Mouse (Mus musculus) liver, adult 2 months (tissue): ENCODE data around the gene Rep15. TPM values are rescaled to one million over a fixed set of nuclear protein-coding genes. Genes with fewer than 3 reads are reported as not detected.
A peak's percentile ranks its signal among the peaks of the same experiment; 100 is the strongest.

ENCODE experiments used
- DNase-seq: peaks from one replicate; pipeline ENCODE4 v3.0.0-alpha.2; 2011; ENCODE audit warnings: low read depth, low spot score; ENCODE audit errors: extremely low read depth
- H3K27ac ChIP-seq: fragments of 200-500 bp; replicated peaks from 2 replicates; pipeline ENCODE4 v1.5.1; 2012; ENCODE audit warnings: low read depth, mild to moderate bottlenecking, control low read depth, inconsistent platforms, low read length; ENCODE audit not compliant: insufficient read depth
- H3K27me3 ChIP-seq: fragments of 200-500 bp; 2 replicates; pipeline ENCODE4 v1.6.1; 2012; ENCODE audit warnings: mild to moderate bottlenecking, moderate library complexity, low read length, inconsistent platforms; ENCODE audit not compliant: control insufficient read depth, insufficient read depth
- H3K36me3 ChIP-seq: fragments of 200-500 bp; 2 replicates; pipeline ENCODE4 v1.6.1; 2012; ENCODE audit warnings: low read length, inconsistent platforms; ENCODE audit not compliant: control insufficient read depth, insufficient read depth
- H3K4me1 ChIP-seq: fragments of 200-500 bp; 2 replicates; pipeline ENCODE4 v1.6.1; 2011; ENCODE audit warnings: low read length; ENCODE audit not compliant: control insufficient read depth, insufficient read depth
- H3K4me3 ChIP-seq: fragments of 200-500 bp; 2 replicates; pipeline ENCODE4 v1.5.1; 2011; ENCODE audit warnings: low read depth, mild to moderate bottlenecking, control low read depth, low read length, moderate library complexity; ENCODE audit not compliant: insufficient read depth
- H3K79me2 ChIP-seq: fragments of 200-500 bp; 2 replicates; pipeline ENCODE4 v1.6.1; 2012; ENCODE audit warnings: inconsistent platforms, mild to moderate bottlenecking, low read length, moderate library complexity; ENCODE audit not compliant: control insufficient read depth, insufficient read depth
- H3K9ac ChIP-seq: fragments of 200-500 bp; 2 replicates; pipeline ENCODE4 v1.6.1; 2012; ENCODE audit warnings: low read depth, mild to moderate bottlenecking, control low read depth, inconsistent platforms, low read length
- CTCF ChIP-seq: fragments of 200-500 bp; IDR thresholded peaks from 2 replicates; pipeline ENCODE4 v1.5.1; 2011; ENCODE audit warnings: low read depth, low read length, control low read depth
- POLR2A ChIP-seq: fragments of 200-500 bp; IDR thresholded peaks from 2 replicates; pipeline ENCODE4 v1.6.1; 2011; ENCODE audit warnings: low read length, control low read depth; ENCODE audit not compliant: insufficient read depth; ENCODE audit errors: extremely low read depth
- WGBS: fragments of 180-500 bp; shearing (Covaris S2); methylation state at CpG from one replicate; pipeline ENCODE4 v1.1.7; 2018; 5-methylcytosine and 5-hydroxymethylcytosine counted together
- polyA plus RNA-seq: library from polyadenylated mRNA; depleted of rRNA; stranded (reverse); fragments of >200 nt; gene quantifications from 2 replicates; pipeline ENCODE4 v1.2.3, GENCODE M21; 2012; rRNA removed
- total RNA-seq: library from RNA; depleted of rRNA; stranded (reverse); fragments of >200 nt; gene quantifications from 2 replicates; pipeline ENCODE4 v1.2.3, GENCODE M21; 2014; rRNA removed

The Rep15 gene
- 0.37 and 0.67 TPM in 2 replicates for total RNA-seq
- polyA plus RNA-seq, result 0.05 TPM in 1 of 2 replicates, not detected in the other

DNA sequence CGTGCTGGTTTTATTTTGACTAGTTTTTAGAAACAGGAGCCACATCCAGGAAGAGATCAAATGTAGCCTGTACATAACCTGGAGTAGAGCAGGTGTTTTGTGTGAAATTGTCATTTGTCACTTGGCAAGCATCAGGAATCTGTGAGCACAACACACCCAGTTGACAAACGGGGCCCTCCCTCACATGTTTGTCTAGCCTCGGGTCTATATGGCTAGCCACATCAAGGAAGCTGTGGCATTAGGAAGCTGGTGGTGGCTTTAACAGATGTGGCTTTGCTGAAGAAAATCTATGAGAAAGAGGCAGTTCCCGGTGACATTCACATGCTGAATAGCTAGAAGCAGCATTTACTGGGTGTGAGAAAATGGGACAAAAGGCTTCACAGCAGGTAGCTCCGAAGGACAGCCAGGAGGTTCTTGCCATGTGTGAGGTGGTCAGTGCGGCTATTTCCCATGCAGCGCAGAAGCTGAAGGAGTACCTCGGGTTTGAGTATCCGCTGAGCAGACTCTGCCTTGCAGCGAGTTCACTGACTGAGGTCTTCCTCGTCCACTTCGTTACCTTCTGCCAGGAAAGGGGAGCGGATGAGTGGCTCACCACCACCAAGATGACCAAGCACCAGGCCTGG is at the start of gene Rep15:
Gene Rep15 (plus strand): TSS at position 282 of the 623 bp plus-strand sequence.
- no peak within 1 kb of the TSS for H3K27ac ChIP-seq
- WGBS, result 79% methylated on average over 13 of the region's 13 CpGs
- no peaks in the 10 kb centered on the region for H3K79me2 ChIP-seq
- no peak within 1 kb of the TSS for H3K4me3 ChIP-seq
- DNase-seq, result no peak
- no peak within 1 kb of the TSS for H3K9ac ChIP-seq
- no peaks in the 10 kb centered on the region for H3K4me1 ChIP-seq
- H3K27me3 ChIP-seq, result no peaks in the 10 kb centered on the region
- peaks cover 33% of the 10 kb centered on the region for H3K36me3 ChIP-seq
- TF ChIP-seq CTCF (no peak), POLR2A (no peak)

DNA sequence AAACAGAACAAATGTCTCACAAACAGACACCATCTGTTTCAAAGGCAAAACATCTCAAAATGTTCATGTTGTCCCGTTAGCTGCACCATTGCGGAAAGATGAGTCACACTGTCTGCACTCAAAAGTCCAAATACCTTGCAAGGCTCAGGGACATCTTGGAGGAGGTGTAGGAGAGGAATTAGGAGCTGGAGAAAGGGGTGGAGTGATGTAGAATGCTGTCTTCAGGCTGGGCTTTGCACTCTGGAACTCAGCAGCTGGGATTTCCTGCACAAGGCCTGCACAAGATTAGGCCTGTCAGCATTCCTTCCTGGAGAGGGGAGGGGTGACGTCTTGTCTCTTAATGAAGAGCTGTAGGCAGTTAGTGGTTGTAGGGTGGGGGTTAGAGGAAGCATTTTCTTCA is 47.8 kb upstream of the Rep15 start:
- 82% methylated on average over 3 of the region's 3 CpGs for WGBS
- no peaks in the 10 kb centered on the region for H3K4me1 ChIP-seq
- no peak overlapping the region for H3K4me3 ChIP-seq
- TF ChIP-seq POLR2A, result no peak
- no peak for TF ChIP-seq CTCF
- no peak overlapping the region for H3K27ac ChIP-seq
- no peak overlapping the region for H3K9ac ChIP-seq
- peaks cover 1% of the 10 kb centered on the region; the same call in 1 of the 2 replicates for H3K36me3 ChIP-seq
- H3K27me3 ChIP-seq, result no peaks in the 10 kb centered on the region
- H3K79me2 ChIP-seq, result no peaks in the 10 kb centered on the region
- no peak for DNase-seq

DNA sequence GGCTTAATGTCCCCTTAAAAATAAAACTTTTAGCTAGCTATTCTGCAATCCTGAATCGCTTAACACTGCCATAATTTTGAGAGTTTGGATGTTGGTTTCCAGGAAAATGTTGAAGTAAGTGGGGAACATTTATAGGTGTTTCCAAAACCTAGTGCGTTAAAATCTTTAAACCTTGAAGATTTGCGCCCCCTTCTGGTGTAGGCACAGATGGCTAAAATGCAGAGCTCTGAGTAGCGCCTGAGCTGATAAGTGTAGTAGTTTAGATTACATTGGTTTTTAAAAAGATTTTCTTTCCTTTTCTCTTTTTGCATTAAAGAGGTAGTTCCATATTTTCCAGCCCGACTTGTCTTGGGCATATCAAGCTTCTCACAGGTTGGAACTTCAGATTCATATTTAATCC is 38.1 kb upstream of the Rep15 start:
- DNase-seq, result peak; percentile 41
- no peak overlapping the region for H3K27ac ChIP-seq
- peaks cover 15% of the 10 kb centered on the region; the same call in 1 of the 2 replicates for H3K36me3 ChIP-seq
- H3K9ac ChIP-seq, result no peak overlapping the region
- H3K4me3 ChIP-seq, result no peak overlapping the region
- peak; percentile 33; the same call in 1 of the 2 replicates for TF ChIP-seq CTCF
- no peak for TF ChIP-seq POLR2A
- WGBS, result 43% methylated on average over 5 of the region's 5 CpGs
- no peaks in the 10 kb centered on the region for H3K79me2 ChIP-seq
- H3K4me1 ChIP-seq, result no peaks in the 10 kb centered on the region
- no peaks in the 10 kb centered on the region for H3K27me3 ChIP-seq

DNA sequence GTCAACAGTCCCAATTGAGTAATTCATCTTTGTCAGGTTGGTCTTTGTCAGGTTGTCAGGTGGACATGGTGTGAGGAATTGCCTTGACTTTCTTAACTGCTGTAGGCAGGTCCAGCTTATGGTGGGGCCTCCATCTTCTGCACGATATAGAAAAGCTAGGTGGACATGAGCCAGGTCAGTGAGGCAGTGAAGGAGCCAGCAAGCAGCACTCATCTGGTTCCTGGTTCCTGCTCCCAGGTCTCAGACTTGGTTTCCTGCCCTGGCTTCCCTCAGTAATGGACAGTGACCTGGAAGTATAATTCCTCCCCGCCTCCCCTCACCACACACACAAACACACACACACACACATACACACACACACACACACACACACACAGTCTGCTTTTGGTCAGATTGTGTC is 37.0 kb upstream of the Rep15 start:
- no peaks in the 10 kb centered on the region for H3K4me1 ChIP-seq
- WGBS, result 96% methylated on average over 2 of the region's 2 CpGs
- no peaks in the 10 kb centered on the region for H3K79me2 ChIP-seq
- no peak overlapping the region for H3K9ac ChIP-seq
- peaks cover 19% of the 10 kb centered on the region for H3K36me3 ChIP-seq
- TF ChIP-seq CTCF (no peak), POLR2A (no peak)
- H3K27ac ChIP-seq, result no peak overlapping the region
- DNase-seq, result no peak
- no peaks in the 10 kb centered on the region for H3K27me3 ChIP-seq
- H3K4me3 ChIP-seq, result no peak overlapping the region

DNA sequence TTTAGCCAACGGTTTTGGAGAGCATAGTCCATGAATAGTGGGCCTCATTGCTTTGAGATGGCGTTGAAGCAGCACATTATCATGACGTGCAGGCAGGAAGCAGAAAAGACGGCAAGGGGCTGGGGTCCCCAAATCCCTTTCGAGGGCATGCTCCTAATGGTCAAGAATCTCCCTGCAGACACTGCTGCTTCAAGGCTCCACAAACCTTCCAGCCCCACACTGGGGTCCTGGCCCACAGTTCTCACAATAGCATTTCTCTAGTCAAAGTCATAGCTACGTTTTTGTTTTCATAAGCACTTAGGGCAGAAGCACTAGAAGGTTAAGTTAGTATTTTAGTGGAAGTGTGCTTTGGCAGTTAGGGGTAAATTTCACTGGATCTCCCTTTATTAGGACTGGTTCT is 36.5 kb upstream of the Rep15 start:
- no peak for TF ChIP-seq CTCF
- TF ChIP-seq POLR2A, result no peak
- WGBS, result 95% methylated on average over 6 of the region's 6 CpGs
- Histone ChIP-seq H3K27ac (no peak overlapping the region), H3K4me3 (no peak overlapping the region), H3K9ac (no peak overlapping the region), H3K4me1 (no peaks in the 10 kb centered on the region), H3K36me3 (peaks cover 22% of the 10 kb centered on the region), H3K27me3 (no peaks in the 10 kb centered on the region), H3K79me2 (no peaks in the 10 kb centered on the region)
- no peak for DNase-seq

DNA sequence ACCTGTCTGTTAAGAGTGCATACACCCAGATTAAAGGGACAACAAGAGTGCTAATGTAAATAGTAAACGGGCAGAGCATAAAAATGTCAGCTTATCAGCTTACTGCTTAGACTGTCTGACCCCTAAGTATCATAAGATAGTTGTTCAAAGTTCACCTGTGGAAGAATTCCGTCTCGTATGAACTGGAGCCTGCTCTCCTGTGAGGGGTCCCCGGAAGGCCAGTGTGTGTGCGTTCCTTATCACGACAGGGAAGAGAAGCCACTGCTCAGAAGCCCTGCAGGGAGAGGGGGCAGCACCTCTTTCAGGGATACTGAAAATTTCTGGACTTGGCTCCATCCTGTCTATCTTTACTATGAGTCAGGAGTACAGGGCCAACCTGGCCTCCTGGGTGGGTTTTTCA is 35.4 kb upstream of the Rep15 start:
- no peaks in the 10 kb centered on the region for H3K4me1 ChIP-seq
- H3K36me3 ChIP-seq, result peaks cover 24% of the 10 kb centered on the region
- no peaks in the 10 kb centered on the region for H3K27me3 ChIP-seq
- H3K27ac ChIP-seq, result no peak overlapping the region
- H3K4me3 ChIP-seq, result no peak overlapping the region
- no peak overlapping the region for H3K9ac ChIP-seq
- no peak for TF ChIP-seq POLR2A
- TF ChIP-seq CTCF, result no peak
- 79% methylated on average over 6 of the region's 6 CpGs for WGBS
- H3K79me2 ChIP-seq, result no peaks in the 10 kb centered on the region
- DNase-seq, result no peak
